Mouse (Mus musculus) cerebellum, adult 9-11 months (tissue): ENCODE measurements around the gene Smarca4.
A peak's percentile ranks its signal among the peaks of the same experiment; 100 is the strongest.
"Not testable (repeated sequence)": the region's sequence is repeated elsewhere in the genome, so short reads cannot be mapped to it uniquely, and the experiment has no call there.

Source experiments
- DNase-seq: peaks from one replicate; pipeline ENCODE4 v3.0.0; 2022

The Smarca4 gene

DNA sequence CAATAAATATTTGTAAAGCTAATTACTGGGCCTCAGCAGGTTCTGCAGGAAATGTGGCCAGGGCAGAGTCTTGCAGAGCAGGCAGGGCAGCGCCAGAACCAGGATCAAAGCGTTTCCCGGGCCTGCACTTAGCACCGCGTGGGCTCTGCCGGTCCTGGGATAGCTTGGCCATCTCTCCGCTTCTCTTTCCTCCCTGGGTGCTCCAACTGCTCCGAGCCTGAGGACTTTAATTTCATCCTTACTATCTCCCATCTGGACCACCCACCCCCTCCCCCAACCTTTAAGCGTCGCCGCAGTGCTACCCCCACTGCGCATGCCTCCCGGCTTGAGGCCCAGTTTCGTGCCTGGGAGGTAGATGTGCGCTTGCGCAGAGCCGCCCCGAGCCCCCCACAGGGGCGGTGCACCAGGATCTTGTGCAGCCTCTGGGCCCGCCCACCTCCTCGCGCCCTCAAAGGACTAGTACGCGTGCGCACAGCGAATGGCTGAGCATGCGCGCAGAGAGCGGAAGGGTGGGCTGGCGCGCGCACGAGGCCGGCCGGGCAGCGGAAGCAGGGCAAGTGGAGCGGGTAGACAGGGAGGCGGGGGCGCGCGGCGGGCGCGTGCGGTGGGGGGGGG lies at the start of gene Smarca4:
Gene Smarca4, plus strand, starts transcription at position 553 of the 615 bp plus-strand sequence.
- DNase-seq: peak; percentile 100

GRCm38 (mm10) chr9:21566538-21566937 lies 49.4 kb upstream of the Smarca4 start:
- no peak for DNase-seq

GRCm38 (mm10) chr9:21567051-21567450 lies 48.9 kb upstream of the Smarca4 start:
- DNase-seq: no peak

DNA sequence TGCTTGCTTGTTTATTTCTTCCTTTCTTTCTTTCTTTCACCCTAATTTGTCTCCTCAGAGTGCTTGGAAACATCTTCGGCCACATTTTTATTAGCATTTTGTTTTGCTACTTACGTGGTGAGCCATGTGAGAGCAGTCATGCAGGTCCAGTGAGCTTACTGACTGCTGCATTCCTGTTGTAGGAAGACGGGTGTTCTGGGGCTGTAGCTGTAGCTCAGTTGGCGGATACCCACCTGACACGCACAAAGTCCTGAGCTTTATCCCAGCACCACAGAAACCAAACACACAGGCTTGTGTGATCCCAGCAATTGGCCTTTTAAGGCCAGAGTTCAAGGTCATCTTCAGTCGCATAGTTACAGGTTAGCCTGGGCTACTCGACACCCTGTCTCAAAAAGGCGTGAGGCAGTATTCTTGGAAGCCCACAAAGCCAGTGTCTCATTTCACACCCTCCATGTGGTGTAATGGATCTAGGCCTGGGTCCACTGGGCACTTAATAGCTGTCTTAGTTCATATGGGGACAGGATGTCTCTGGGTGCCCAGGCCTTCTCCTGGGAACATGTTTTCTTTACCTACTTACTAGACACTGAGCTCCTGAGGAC lies 47.2 kb upstream of the Smarca4 start:
- DNase-seq: no peak

DNA sequence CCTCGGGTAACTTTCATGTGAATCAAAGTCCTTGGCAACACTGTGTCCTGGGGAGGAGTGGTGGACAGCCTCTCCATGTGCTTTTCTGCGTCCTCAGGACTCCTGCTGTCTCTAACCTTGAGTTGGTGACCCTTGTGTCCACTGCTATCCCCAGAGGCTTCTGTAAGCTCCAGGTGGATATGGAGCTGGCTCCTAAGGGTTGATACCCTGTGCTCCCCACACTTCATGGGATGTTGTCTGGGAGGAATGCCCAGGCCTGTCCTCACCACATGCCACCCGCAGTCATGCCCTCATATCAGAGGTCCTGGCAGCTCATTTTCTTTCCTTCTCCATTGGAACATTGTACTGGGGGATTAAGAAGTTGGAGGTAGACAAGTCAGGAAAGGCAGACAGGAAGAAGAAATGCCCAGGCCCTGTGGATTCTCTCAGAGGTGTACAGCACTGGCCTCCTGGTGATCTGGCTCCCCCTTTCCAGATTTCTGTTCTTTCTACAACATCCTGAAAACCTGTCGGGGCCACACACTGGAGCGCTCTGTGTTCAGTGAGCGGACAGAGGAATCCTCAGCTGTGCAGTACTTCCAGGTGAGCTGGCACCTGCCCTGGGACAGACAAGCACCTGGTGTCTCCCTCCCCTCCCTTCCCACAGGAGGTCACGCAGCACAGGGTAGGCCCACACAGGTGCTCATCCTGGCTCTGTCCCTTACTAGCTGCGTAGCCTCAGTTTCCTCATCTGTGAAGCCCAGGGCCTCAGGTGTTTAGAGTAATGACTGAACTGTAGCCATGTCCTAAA lies 41.8 kb upstream of the Smarca4 start:
- DNase-seq: no peak

DNA sequence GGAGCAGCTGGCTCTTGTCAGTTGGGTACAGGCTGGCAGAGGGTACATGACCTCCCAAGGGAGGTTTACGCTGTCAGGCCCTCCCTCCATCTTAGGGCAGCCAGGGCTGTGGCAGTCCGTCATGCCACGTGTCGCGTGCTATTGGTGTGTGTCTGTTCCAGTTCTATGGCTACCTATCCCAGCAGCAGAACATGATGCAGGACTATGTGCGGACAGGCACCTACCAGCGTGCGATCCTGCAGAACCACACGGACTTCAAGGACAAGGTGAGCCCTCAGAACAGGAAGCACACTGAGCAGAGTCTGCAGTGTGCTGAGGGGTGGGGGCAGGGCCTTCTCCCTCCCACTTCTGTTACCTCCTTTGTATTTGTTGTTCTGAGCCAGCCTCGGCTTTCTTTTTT lies 40.7 kb upstream of the Smarca4 start:
- no peak for DNase-seq

DNA sequence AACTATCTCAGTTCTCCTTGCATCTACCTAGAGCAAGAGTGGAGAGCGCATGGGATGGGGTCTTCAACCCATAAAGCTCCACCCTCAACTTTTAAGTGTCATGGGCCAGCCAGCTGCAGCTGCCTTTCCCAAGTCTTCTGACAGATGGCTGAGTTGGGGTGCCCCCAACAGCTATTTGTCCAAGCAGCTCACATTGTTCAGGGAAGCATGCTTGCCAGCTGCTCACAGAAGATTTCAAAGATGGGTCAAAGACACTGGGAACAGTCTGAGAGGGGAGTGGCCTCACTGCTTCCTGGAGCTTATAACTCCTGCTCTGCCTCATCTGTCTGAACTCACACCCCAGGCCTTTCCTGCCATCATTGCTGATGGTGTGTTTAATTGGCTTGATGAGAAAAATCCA lies 39.7 kb upstream of the Smarca4 start:
- no peak for DNase-seq

GRCm38 (mm10) chr9:21578226-21578625 lies 37.7 kb upstream of the Smarca4 start:
- no peak for DNase-seq

GRCm38 (mm10) chr9:21585401-21585800 lies 30.6 kb upstream of the Smarca4 start:
- no peak for DNase-seq

GRCm38 (mm10) chr9:21587678-21588349 lies 28.2 kb upstream of the Smarca4 start:
- no peak for DNase-seq

DNA sequence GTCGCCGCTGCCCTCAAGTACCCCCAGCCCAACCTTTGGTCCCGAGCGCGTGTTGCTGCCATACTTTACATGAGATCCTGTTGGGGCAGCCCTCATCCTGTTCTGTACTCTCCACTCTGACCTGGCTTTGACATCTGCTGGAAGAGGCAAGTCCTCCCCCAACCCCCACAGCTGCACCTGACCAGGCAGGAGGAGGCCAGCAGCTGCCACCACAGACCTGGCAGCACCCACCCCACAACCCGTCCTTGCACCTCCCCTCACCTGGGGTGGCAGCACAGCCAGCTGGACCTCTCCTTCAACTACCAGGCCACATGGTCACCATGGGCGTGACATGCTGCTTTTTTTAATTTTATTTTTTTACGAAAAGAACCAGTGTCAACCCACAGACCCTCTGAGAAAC lies 27.6 kb upstream of the Smarca4 start:
- no peak for DNase-seq

- no peak for DNase-seq
Observed at GRCm38 (mm10) chr9:21589538-21589937, 26.4 kb upstream of the Smarca4 start.

DNA sequence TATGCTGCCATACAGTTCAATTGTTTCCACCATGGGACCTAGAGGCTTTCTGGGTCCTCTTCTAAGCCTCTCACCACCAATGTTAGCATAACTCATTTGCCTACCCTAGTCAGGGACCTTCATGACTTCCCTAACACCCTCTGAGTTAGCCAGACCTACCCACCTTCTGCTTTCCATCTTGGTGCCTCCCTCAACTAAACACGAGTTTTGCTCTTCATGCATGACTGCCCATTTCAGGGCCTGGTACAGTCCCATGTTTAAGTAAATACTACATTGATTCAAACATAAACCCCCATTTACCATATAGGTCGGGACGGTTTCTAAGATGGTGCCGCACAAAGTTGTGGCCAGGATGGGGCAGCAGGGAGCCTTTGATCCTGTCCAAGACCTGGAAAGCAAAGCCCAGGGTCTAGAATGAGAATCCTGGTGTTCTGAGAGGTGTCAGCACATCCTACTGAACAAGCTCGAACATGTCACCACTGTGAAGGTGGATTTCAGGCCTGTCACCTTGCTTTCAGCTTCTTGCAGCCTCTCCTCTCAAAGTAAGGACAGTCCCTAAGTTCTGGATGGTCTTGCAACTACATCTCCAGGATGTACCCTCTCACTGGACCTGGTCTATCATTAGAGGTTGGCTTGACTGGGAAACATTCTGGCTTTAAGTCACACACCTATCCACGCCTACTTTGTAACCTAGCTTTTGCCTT lies 24.7 kb upstream of the Smarca4 start:
- no peak for DNase-seq

DNA sequence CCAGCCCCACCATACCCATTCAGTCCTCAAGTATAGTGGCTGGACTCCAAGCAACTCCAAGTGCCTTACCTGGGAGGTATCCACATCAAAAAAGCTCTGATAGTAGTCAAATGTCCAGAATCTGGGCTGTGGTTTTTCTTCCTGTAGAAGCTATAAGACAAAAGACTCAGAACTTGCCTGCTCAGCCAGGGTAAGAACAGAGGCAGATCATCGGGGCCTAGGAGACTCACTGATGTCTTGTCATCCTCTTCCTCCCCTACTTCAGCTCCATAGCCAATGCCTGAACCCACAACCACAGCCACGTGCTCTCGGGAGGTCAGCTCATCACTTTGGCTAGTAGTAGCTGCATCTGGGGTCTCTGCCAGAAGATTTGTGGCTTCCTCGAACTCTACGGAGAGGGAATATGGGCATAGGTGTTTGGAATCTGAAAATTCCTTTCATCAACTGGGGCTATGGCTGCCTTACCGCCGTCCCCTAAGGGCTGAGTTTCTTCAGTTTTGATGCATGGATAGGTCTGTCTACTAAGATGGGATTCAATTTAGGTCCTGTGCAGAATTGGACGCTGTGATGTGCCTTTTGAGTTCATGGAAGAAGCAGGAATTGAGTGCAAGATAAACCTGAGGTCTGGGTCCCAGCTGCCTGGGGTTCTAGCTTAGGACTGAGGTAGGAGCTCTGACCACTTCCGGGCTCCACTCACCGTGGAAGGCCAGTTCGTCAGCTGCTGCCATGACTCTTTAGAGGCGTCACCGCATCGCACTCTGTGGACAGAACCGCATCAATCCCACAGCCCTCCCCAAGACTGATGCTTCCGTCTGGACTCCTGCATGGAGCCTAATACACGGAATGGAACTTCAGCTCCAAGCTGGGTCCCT lies 23.9 kb upstream of the Smarca4 start:
- DNase-seq: peak; percentile 54

DNA sequence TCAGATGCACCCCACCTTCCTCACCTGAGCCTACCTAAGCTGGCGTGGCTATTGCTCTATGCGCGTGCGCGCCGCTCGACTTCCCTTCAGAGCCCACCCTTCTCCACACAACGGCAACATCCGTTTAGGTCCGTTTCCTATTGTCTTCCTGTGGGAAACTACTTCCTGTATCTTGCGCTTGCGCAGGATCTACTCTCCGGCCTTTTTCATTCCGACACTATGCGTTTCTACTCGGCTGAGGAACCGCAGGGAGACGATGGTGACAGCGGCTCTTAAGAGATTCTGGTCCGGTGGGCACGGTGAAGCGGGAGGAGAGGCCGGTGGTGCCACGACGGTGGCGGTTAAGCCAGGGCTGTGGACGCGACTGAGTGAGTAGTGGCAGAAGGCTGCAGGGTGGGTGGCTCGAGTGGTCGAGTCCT lies 23.3 kb upstream of the Smarca4 start, which contains the start of the genes Timm29 and Yipf2:
Gene Timm29, plus strand, starts transcription at position 20 of the 419 bp plus-strand sequence.
Gene Yipf2, minus strand, starts transcription at position 126 of the 419 bp plus-strand sequence.
- DNase-seq: peak; percentile 95

DNA sequence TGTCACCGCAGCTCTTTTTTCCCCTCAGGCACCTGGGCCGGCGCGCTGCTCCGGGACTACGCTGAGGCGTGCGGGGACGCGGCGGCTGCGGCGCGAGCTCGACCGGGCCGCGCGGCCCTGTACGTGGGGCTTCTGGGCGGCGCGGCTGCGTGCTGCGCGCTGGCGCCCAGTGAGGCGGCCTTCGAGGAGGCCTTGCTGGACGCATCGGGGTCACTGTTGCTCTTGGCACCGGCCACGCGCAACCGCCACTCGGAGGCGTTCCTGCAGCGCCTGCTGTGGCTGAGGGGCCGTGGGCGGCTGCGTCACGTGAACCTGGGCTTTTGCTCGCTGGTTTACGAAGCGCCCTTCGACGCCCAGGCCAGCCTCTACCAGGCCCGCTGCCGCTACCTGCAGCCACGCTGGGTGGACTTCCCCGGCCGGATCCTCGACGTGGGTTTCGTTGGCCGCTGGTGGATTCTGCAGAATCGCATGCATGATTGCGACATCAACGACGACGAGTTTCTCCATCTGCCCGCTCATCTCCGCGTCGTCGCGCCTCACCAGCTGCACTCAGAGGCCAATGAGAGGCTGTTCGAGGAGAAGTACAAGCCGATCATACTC lies 22.7 kb upstream of the Smarca4 start:
- peak; percentile 66 for DNase-seq

GRCm38 (mm10) chr9:21594350-21594749 lies 21.6 kb upstream of the Smarca4 start:
- DNase-seq: not testable (repeated sequence)

DNA sequence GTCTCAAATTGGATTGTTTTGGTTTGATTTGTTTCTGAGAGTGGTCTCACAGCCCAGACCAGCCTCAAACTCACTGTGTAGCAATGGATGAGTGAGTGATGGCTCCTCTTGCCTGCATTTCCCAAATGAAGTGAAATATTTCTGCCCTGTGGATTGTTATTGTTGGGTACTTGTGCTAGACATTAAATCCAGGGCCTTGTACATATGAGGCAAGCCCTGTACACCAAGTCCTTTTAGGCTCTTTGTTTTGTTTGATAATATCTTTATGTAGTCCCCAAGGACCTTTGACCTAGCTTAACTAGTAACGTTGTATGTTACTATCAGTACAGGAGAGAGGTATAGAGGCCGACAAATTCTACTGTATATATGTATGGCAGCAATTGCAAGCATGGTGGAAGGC lies 21.1 kb upstream of the Smarca4 start:
- DNase-seq: no peak

DNA sequence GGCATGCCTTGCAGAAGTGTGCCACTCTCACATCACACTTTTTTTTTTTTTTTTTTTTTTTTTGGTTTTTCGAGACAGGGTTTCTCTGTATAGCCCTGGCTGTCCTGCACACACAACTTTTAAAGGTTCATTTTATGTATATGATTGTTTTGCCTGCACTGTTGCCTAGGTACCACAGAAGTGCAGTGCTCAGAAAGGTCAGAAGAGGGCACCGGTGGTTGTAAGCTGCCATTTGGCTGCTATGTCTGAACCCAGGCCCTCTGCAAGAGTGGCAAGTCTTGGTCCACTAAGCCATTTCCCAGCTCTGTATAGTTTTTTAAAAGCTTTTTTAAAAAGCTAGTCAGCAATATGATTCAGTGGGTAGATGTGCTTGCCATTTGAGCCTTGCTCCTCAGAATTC lies 17.8 kb upstream of the Smarca4 start:
- no peak for DNase-seq

DNA sequence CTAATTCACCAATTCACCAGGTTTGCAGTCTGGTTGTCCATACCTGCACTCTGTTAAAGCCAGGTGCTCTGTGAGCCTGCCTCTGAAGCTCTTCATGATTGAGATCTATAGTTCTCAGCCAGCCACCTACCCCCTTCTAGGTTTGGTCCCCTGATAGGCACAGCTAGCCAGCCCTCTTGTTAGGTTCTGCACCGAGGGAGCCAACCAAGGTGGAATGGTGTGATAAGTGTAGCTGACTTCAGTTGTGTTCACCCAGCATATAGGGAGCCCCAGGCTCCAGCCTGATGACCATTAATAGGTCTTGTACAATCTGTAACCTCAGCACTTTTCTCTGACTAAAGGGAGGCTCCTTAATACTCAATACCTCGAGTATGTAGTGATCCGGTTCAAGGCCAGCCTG lies 15.8 kb upstream of the Smarca4 start:
- DNase-seq: no peak

GRCm38 (mm10) chr9:21601073-21601472 lies 14.9 kb upstream of the Smarca4 start:
- no peak for DNase-seq
